Mouse (Mus musculus) liver, adult 2 months (tissue): ENCODE data around the gene Card19.

Experiments used
- CTCF ChIP-seq: fragments of 200-500 bp; IDR thresholded peaks from 2 replicates; pipeline ENCODE4 v1.5.1; 2011; ENCODE audit warnings: low read depth, low read length, control low read depth
- POLR2A ChIP-seq: fragments of 200-500 bp; IDR thresholded peaks from 2 replicates; pipeline ENCODE4 v1.6.1; 2011; ENCODE audit warnings: low read length, control low read depth; ENCODE audit not compliant: insufficient read depth; ENCODE audit errors: extremely low read depth

- no peak for TF ChIP-seq CTCF
- TF ChIP-seq POLR2A, result no peak
Observed at GRCm38 (mm10) chr13:49250716-49251517, 35.1 kb upstream of the Card19 start.
